Mouse (Mus musculus) layer of hippocampus, adult 2 months (tissue): ENCODE results near the gene Thada. TPM values are rescaled to one million over a fixed set of nuclear protein-coding genes. Genes with fewer than 3 reads are reported as not detected.

ENCODE experiments used
- DNase-seq, 2 experiments: peaks; one replicate each; pipeline ENCODE4 v3.0.0; 2022; ENCODE audit warnings: low spot score in 2 of 2
- H3K27ac ChIP-seq: fragments of 200-600 bp; 2 replicates; pipeline ENCODE4 v1.8.1; 2022
- H3K4me3 ChIP-seq: fragments of 200-600 bp; 2 replicates; pipeline ENCODE4 v1.8.1; 2022; ENCODE audit warnings: mild to moderate bottlenecking
- CTCF ChIP-seq: fragments of 200-600 bp; conservative IDR thresholded peaks from 2 replicates; pipeline ENCODE4 v1.8.1; 2022; ENCODE audit warnings: antibody characterized with exemption, mild to moderate bottlenecking, moderate library complexity
- total RNA-seq, 2 experiments: library from RNA; stranded (reverse); gene quantifications; 2 replicates each; pipeline ENCODE4 v1.2.3; 2021

Gene Thada
- total RNA-seq, 2 experiments from 2014 or later = 14.8 to 17.3 TPM

DNA sequence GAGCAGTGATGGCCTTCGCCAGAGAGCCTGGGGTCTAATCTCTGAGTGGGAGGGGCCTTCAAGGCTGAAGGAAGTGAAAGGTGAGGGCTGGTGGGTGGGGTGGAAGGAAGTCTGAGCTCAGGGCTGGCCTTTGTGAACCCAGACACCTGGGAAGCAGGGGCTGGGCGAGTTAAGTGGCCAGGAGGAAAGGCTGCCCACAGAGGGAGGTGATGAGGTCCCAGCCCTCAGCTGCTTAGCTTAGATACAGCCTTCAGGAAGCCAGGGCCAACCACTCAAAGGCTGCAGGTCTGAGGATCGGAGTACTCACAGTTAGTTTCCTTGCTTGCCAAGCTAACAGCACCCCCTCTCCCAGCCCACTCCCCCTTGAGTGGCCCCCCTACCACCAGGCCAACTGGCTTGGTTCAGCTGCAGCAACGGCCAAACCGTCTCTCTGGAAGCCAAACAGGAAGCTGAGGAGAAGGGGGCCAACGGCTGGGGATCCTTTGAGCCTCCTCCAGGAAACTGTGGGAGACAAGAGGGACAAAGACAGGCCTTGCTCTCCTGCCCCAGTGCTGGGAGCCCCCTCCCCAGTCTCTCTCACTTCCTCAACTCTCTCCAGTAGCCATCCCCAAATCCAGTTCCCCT, 304.7 kb downstream of the Thada start:
- TF ChIP-seq CTCF = no peak
- H3K4me3 ChIP-seq = no peak overlapping the region
- no peak overlapping the region for H3K27ac ChIP-seq
- no peak for DNase-seq

- TF ChIP-seq CTCF = no peak
- no peak for DNase-seq
- Histone ChIP-seq H3K4me3 (no peak overlapping the region), H3K27ac (no peak overlapping the region)
Observed at GRCm38 (mm10) chr17:84158891-84159290, 307.1 kb downstream of the Thada start.

GRCm38 (mm10) chr17:84158461-84158795, 307.6 kb downstream of the Thada start:
- H3K4me3 ChIP-seq = no peak overlapping the region
- TF ChIP-seq CTCF = no peak
- no peak overlapping the region for H3K27ac ChIP-seq
- no peak for DNase-seq

DNA sequence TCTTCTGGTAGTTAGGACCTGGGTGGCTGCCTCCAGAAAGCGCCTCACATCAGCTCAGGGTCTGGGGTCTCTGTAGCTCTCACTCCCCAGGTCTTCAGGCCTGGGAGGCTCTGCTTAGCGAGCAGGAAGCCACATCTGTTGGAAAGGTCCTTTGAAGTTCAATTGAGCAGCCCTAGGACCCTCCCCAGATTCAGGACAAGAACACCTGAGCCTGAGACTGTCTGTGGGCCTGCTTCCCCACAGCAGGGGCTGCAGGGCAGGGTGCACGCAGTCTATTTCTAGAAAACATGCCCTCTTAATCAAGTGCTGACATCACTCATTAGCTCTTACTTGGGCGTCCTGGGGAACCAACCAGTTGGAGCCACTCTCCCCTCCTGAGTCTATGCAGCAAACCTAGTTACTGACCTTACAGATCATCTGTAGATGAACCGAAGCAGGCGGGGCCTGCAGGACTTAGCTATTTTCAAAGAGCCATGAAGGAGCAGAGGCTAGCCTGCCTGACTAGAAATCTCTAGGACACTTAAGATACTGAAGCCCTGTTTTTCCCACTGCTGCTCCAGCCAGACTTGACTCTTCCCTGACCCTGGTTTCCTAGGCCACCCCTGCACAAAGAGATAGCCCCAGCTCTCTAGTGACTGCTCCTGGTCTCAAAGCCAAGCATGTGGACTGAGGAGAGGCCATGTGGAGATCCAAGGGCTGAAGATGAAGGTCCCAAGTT, 308.1 kb downstream of the Thada start:
- no peak overlapping the region for H3K4me3 ChIP-seq
- TF ChIP-seq CTCF = no peak
- no peak overlapping the region for H3K27ac ChIP-seq
- no peak for DNase-seq

DNA sequence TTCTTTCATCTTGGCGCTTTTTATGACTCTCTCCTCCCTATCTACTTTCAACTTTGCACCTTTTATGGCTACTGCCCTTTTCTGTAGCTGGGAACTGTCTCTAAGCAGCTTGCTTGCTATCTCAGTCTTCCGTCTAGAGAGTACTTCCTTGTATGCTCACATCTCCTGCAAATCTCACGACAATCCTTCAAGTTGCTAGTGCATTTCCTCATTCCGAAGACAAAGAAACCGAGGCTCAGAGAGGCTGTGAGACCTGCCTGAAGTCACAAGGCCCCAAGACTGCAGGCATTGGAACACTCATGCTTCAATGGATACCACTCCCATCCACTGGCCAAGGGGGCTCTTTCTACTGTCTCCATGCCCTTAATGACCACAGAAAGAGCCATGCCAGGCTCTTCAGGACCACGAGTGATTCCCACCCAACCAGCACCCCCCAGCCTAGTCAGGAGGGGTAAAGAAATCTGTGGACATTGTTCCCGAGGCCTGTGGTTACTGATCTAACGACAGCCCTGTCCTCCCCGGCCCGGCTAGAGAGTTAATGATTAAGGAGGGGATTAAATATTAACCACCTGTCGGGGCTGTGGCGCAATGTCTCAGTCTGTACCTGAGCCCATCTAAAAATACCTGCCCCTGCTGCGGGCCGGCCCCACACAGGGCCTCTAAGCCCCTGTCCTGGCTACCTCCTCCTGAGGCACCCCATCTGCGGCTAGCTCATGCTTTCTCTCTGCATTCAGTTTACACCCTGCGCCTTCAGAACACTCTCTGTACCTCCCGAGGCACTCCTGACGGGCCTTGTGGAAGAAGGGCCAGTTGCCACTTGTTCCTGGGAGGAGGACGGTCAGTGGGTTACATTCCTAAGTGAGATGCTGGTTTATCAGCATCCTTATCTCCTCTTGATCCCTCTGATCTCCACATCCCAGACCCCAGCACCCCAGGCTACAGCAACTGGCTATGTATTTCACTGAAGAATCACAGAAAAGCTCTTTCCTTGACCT, 309.0 kb downstream of the Thada start:
- Histone ChIP-seq H3K27ac (no peak overlapping the region), H3K4me3 (no peak overlapping the region)
- no peak for DNase-seq
- no peak for TF ChIP-seq CTCF

GRCm38 (mm10) chr17:84156227-84156573, 309.8 kb downstream of the Thada start:
- no peak for DNase-seq
- Histone ChIP-seq H3K27ac (no peak overlapping the region), H3K4me3 (no peak overlapping the region)
- TF ChIP-seq CTCF = no peak

DNA sequence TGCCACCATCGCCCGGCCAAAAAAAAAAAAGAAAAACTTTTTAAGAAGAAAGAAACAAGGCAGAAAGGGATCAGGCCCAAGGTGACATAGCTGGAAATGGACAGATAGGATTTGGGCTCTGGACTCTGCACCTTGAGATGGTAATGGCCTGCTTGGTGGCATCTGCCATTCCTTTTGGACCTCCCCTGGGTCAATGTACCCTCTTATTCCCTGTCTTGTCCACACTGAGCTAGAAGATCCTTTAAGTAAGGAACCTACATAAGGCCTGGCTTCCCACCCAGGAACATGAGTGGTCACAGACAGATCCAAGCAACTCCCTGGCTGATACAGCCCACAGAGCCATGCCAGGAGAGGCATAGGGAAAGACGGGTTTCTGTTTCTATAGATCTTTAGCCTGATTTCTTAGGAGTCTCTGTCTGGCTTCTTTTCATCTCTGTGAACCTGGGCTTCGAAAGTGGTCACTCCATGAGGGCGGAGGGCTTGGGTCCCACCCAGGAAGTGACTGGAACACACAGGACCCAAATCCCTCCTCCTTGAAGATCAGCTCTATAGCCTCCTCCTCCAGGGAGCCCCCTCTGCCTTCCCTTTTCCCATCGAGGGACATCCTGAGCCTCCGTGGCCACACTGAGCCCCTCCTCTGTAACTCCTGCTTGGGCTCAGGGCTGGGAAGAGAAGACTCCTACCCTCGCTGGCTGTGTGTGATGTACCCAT, 310.3 kb downstream of the Thada start:
- H3K4me3 ChIP-seq = no peak overlapping the region
- no peak for DNase-seq
- TF ChIP-seq CTCF = no peak

DNA sequence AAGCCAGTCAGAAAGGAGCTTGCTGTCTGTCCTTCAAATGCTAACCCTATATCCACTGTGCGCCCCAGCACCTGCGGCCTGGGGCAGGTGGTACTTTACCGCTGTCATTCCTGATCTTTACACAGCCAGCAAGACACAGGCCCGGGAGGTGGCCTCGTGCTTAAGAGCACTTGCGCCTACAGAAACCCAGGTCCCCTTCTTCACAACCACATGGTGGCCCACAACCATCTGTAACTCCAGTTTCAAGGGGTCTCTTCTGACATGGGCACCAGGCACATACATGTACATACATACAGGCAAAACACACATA, 311.0 kb downstream of the Thada start:
- H3K4me3 ChIP-seq = no peak overlapping the region
- no peak overlapping the region for H3K27ac ChIP-seq
- no peak for DNase-seq
- no peak for TF ChIP-seq CTCF

More for the DNA sequence above, 310.3 kb downstream of the Thada start:
- no peak overlapping the region for H3K27ac ChIP-seq

DNA sequence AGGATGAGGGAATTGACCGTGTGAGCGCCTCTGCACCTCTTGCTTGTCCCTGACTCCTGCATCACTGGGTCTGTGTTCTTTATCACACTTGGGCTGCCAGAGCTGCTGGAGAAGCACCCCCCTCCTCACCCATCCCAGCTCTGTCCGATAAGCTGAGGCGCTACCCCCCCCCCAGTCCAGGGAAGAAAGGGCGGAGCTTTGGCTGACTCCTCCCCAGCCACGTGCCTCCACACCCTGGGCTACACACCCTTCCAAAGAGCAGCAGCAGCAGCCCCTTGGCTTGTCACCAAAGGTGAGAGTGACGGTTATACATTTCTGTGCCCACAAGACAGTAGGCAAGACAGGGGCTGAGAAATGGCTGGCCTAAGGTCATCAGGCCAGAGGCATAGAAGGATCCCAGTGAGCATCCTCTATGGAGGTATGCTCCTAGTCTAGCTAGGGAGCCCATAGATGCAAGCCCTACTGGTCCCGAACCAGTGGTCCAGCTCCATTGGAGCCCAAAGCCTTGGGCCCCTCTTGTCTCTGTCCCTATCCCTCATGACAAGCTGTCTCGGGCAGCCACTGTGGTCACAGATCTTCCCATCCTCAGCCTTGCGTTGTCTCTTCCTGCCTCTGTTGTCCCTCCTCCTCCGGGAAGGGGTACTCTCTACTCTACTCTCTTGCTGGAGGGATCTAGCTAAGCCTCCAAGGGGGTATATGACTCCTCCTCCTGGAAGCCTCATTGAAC, 311.5 kb downstream of the Thada start:
- no peak overlapping the region for H3K4me3 ChIP-seq
- no peak for DNase-seq
- no peak overlapping the region for H3K27ac ChIP-seq
- TF ChIP-seq CTCF = no peak

GRCm38 (mm10) chr17:84152976-84153786, 312.8 kb downstream of the Thada start:
- Histone ChIP-seq H3K27ac (no peak overlapping the region), H3K4me3 (no peak overlapping the region)
- TF ChIP-seq CTCF = no peak
- DNase-seq = no peak

GRCm38 (mm10) chr17:84152206-84152975, 313.6 kb downstream of the Thada start:
- DNase-seq = no peak
- TF ChIP-seq CTCF = no peak
- Histone ChIP-seq H3K4me3 (no peak overlapping the region), H3K27ac (no peak overlapping the region)
